Mouse (Mus musculus) spleen, postnatal 36 days (tissue): ENCODE measurements around the gene Fmr1nb.
"Not testable (repeated sequence)": the region's sequence is repeated elsewhere in the genome, so short reads cannot be mapped to it uniquely, and the experiment has no call there.

ENCODE experiments used
- DNase-seq, 2 experiments: peaks; one replicate each; pipeline ENCODE4 v3.0.0; 2022; ENCODE audit warnings: low spot score in 2 of 2, mixed read lengths in 1 of 2

The Fmr1nb gene

DNA sequence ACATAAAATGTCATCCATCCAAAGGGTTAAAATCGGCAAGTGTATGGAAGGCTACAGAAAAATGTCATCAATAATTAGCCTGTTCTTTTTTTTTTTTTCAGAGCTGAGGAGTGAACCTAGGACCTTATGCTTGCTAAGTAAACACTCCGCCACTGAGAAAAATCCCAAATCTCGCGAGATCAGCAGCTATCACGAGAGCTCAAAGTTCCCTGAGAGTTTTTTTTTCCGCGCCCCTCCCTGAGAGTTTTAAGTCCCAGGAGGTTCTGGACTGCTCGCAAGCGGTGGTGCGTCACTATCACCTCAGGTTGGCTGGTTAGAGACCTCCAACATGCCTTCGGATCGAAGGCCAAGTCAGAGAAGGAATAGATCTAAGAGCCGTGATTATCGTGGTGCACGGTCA, at the start of gene Fmr1nb:
Gene Fmr1nb (plus strand): TSS at position 234 of the 400 bp plus-strand sequence.
- DNase-seq = no peak

DNA sequence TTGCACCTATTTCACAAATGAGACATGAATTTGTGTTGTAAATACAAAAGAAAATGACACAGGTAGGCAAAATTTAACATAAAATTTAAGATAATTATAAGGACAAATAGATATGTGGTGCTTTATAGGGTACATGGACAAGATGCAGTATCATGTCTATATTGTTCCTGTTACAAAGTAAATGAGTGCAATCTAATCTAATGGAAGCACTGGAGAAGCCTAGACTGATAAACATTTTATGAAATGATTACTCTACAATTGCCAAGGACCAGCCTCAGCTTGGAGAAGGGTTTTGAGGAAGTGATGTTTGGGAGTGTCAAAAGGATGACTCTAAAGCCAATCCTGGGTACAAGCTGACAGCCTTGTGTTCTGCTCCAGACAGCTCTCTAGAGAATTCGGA, 24.7 kb upstream of the Fmr1nb start:
- no peak for DNase-seq

- DNase-seq = no peak
Measured at GRCm38 (mm10) chrX:68740088-68740487, 21.6 kb upstream of the Fmr1nb start.

DNA sequence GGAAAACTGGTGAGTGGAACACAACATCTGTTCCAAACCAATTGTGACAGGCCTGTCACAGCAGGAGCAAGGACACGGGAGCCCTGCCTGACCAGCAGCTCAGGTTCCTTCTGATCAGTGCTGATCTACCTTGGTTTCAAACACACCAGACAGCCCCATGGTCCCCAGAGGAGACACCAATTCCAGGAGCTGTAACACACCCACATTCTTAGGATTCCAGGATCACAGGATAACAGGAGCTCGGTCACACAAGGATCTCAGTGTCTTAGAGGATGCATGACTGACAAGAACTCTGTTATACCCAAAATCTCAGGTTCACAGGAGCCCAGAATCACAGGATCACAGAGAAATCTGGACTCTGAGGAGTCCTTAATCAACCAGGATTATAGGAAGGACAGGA, 58.8 kb downstream of the Fmr1nb start:
- not testable (repeated sequence) for DNase-seq

- not testable (repeated sequence) for DNase-seq
Measured at GRCm38 (mm10) chrX:68821059-68821458, 59.4 kb downstream of the Fmr1nb start, which contains the start of gene Gm14698. Gm14698 (plus strand) TSS chrX:68821093.

GRCm38 (mm10) chrX:68839548-68840444, 78.2 kb downstream of the Fmr1nb start:
- DNase-seq = no peak
